Mouse (Mus musculus) embryonic facial prominence, embryonic 10.5 days (tissue): ENCODE measurements around the gene Mybbp1a. TPM values are rescaled to one million over a fixed set of nuclear protein-coding genes. Genes with fewer than 3 reads are reported as not detected.
"Not testable (repeated sequence)": the region's sequence is repeated elsewhere in the genome, so short reads cannot be mapped to it uniquely, and the experiment has no call there.

ENCODE experiments used
- DNase-seq: peaks from one replicate; pipeline ENCODE4 v3.0.0-alpha.2; 2017; ENCODE audit warnings: low spot score
- H3K27ac ChIP-seq: fragments of 300-500 bp; sonication (generic); replicated peaks from 2 replicates; pipeline ENCODE4 v1.5.1; 2016; ENCODE audit warnings: mild to moderate bottlenecking
- H3K27me3 ChIP-seq: fragments of 300-500 bp; sonication (generic); replicated peaks from 2 replicates; pipeline ENCODE4 v1.6.1; 2016; ENCODE audit warnings: low read depth, mild to moderate bottlenecking; ENCODE audit not compliant: poor library complexity, severe bottlenecking
- H3K36me3 ChIP-seq: fragments of 300-500 bp; sonication (generic); replicated peaks from 2 replicates; pipeline ENCODE4 v1.6.1; 2016; ENCODE audit warnings: mild to moderate bottlenecking, moderate library complexity
- H3K4me1 ChIP-seq: fragments of 300-500 bp; sonication (generic); 2 replicates; pipeline ENCODE4 v1.6.1; 2016
- H3K4me3 ChIP-seq: fragments of 300-500 bp; sonication (generic); 2 replicates; pipeline ENCODE4 v1.5.1; 2016; ENCODE audit warnings: mild to moderate bottlenecking, moderate library complexity
- H3K9me3 ChIP-seq: fragments of 300-500 bp; sonication (generic); 2 replicates; pipeline ENCODE4 v1.6.1; 2016; ENCODE audit warnings: mild to moderate bottlenecking
- WGBS: fragments of 180-500 bp; shearing (Covaris S2); methylation state at CpG from one replicate; pipeline ENCODE4 v1.1.7; 2016; 5-methylcytosine and 5-hydroxymethylcytosine counted together
- polyA plus RNA-seq: library from polyadenylated mRNA; unstranded; fragments of >200 nt; fragmentation: Nextera tagmentation; extraction: Ambion mirVana; gene quantifications from 2 replicates; pipeline ENCODE4 v1.2.1, GENCODE M21; 2016

Mybbp1a gene
- polyA plus RNA-seq, 1 experiment from 2014 or later = 257 TPM

DNA sequence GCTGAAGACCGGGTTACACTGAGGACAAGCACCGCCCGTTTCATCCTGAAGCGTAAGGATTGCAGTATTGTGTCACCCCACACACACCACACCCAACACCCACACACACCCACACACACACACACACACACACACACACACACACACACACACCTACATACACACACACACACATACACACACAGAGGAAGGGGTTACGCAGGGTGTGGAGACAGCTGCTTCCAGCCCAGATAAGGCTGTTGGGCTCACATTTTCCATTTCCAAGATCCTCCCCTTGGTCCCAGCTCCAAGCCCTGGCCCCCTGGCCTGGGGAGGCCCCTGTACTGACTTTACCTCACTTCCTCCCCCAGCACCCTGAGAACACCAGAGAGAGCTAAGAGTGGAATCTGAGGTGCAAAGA lies 24.5 kb upstream of the Mybbp1a start:
- Histone ChIP-seq H3K4me1 (peaks cover 33% of the 10 kb centered on the region), H3K36me3 (no peaks in the 10 kb centered on the region), H3K27ac (no peak overlapping the region; the same call in 1 of the 2 replicates), H3K27me3 (peaks cover 32% of the 10 kb centered on the region), H3K4me3 (no peak overlapping the region), H3K9me3 (no peaks in the 10 kb centered on the region)
- WGBS = 86% methylated on average over 5 of the region's 5 CpGs
- DNase-seq = no peak

DNA sequence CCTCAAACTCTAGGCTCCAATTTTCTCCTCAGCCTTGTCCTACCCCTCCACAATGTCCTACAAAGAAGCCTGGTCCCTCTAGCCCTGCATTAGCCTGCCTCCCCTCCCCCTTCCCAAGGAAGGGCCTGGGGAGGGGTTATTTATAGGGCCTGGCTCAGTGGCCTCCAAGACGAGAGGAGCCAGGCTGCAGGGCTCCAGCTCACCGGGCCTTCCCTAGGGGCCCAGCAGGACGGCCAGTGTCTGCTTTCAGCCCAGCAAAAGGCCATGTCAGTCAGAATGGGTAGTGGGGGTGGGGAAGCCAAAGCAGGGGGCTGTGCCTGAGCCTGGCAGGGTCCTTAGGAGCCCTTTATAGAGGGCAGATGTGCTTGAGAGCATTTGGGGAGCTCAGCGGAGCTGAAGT lies 23.8 kb upstream of the Mybbp1a start:
- WGBS = 7% methylated on average over 4 of the region's 4 CpGs
- DNase-seq = peak; percentile 42
- peaks cover 25% of the 10 kb centered on the region for H3K27me3 ChIP-seq
- no peaks in the 10 kb centered on the region for H3K36me3 ChIP-seq
- H3K4me3 ChIP-seq = no peak overlapping the region
- no peaks in the 10 kb centered on the region for H3K9me3 ChIP-seq
- H3K27ac ChIP-seq = peak overlapping the region; percentile 54; the same call in 1 of the 2 replicates
- peaks cover 26% of the 10 kb centered on the region for H3K4me1 ChIP-seq

DNA sequence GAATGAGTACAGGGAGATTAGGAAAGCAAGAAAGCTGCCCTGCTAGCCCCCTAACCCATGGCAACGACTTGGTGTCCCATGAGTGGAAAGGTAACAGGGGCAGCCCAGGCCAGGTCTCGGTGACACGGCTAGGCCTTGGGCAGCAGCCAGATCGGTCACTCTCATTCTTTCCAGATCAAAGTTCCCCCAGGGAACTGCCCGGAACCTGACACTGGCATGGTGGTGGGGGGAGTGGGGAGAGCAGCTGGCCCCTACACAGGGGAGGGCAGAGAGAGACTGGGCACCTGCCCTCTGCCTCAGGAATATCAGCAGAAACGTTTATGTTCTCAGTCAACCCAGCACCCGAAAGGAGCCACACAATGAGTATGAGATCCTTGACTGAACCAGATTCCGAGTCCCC lies 22.9 kb upstream of the Mybbp1a start:
- WGBS = 43% methylated on average over 8 of the region's 8 CpGs
- peaks cover 21% of the 10 kb centered on the region for H3K4me1 ChIP-seq

DNA sequence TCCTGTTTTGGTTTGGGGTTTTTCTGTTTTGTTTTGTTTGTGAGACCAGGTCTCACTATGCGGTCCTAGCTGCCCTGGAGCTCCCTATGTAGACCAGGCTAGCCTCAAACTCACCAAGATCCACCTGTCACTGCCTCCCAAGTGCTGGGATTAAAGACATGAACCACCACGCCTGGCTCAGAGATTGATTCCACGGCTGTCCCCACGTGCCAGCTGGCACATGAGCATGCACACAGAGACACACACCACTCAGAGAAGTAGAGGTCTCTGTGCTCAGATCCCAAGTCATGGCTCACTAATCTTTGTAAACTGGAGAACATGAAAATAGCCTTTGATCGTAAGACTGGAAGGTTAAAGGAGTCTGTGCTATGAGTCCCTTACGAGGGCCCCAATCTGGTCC lies 22.1 kb upstream of the Mybbp1a start:
- 88% methylated on average over 6 of the region's 6 CpGs for WGBS
- Histone ChIP-seq H3K27me3 (peaks cover 9% of the 10 kb centered on the region; the same call in 1 of the 2 replicates), H3K27ac (no peak overlapping the region), H3K9me3 (no peaks in the 10 kb centered on the region), H3K4me3 (no peak overlapping the region), H3K36me3 (no peaks in the 10 kb centered on the region), H3K4me1 (peaks cover 20% of the 10 kb centered on the region)
- DNase-seq = no peak

More for the DNA sequence above, 22.9 kb upstream of the Mybbp1a start:
- no peak for DNase-seq
- Histone ChIP-seq H3K4me3 (no peak overlapping the region), H3K27me3 (peaks cover 17% of the 10 kb centered on the region; the same call in 1 of the 2 replicates), H3K27ac (peak overlapping the region; percentile 54; the same call in 1 of the 2 replicates), H3K36me3 (no peaks in the 10 kb centered on the region), H3K9me3 (no peaks in the 10 kb centered on the region)

DNA sequence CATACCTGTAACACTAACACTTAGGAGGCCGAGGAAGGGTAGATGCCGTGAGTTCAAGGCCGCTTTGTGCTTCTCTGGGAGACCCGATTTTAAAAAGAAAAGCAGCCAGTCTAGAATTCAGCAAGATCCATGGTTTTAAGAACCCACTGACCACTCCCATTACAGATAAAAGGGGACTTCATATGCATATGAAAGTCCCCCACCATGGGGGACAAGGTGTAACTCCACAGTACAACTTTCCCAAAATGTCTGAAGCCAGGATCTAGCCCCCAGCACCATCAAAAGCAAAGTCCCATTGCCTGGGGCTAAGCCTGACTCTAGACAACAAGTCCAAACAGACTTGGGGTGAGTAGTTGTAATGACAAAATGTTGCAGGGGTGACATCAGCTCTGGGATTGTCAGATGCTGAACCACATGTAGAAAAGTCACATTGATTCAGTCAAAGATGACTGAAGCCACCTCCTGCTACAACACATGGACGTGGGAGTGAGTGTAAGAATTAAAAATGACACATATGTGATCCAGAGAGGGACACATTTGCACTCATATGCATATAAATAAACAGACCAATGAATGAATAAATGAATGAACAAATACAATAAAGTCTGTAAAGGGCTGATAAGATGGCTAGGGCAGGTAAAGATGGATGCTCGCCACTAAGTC lies 20.6 kb upstream of the Mybbp1a start:
- H3K4me3 ChIP-seq = no peak overlapping the region
- WGBS = 83% methylated on average over 6 of the region's 6 CpGs
- no peak for DNase-seq
- no peaks in the 10 kb centered on the region for H3K9me3 ChIP-seq
- H3K27ac ChIP-seq = no peak overlapping the region
- H3K27me3 ChIP-seq = 0 out of 2 replicates have a peak, but pooled peaks cover 3% of the 10 kb centered on the region
- no peaks in the 10 kb centered on the region for H3K36me3 ChIP-seq
- H3K4me1 ChIP-seq = peaks cover 23% of the 10 kb centered on the region

DNA sequence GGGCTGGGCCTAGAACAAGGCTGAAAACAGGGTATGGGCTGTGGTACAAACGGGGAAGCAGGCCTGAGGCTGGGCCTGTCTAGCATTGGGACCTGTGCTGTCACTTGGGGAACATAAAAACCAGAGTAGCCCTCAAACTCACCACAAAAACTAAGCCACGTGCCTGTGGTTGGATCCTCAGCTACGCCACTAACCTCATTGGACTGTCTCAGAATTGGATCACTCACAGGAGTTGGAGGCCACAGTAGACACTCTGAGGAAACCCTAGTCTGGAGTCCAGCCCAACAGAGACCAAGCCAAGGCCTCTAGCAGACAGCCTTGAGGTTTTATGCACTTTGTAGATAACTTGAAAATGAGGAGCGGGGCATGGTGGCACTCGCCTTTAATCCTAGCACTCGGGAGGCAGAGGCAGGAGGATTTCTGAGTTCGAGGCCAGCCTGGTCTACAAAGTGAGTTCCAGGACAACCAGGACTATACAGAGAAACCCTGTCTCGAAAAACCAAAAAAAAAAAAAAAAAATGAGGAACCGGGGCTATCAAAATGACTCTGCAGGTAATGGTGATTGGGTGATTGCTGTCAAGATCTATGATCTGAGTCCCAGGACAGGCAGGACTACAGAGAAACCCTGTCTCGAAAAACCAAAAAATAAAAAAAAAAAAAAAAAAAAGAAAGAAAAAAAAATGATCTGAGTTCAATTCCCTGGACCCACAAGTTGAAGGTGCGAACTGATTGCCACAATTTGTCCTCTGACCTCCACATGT lies 19.5 kb upstream of the Mybbp1a start:
- 90% methylated on average over 11 of the region's 11 CpGs for WGBS
- no peak overlapping the region for H3K27ac ChIP-seq
- H3K4me3 ChIP-seq = no peak overlapping the region
- no peak for DNase-seq
- no peaks in the 10 kb centered on the region for H3K36me3 ChIP-seq
- H3K27me3 ChIP-seq = 0 out of 2 replicates have a peak, but pooled peaks cover under 1% of the 10 kb centered on the region
- H3K9me3 ChIP-seq = no peaks in the 10 kb centered on the region
- peaks cover 22% of the 10 kb centered on the region for H3K4me1 ChIP-seq

DNA sequence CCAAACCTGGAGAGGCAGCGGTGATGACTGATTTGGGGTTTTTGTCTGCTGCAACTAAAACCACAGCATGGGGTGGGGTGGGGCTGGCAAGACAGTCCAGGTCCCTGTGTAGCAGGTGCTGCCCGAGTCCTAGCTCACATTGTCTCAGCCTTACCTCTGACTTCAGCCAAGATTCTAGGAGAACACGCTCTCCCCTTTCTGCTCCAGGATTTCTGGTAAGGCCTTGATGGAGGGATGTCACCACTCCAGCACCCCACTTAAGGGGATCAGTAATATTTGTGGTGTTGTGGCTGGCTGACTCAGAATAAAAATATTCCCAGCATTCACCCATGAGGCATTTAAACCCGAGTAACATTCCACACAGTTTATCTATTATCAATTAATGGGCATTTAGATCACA lies 17.5 kb upstream of the Mybbp1a start:
- Histone ChIP-seq H3K4me1 (0 out of 2 replicates have a peak, but pooled peaks cover 3% of the 10 kb centered on the region), H3K27me3 (no peaks in the 10 kb centered on the region), H3K4me3 (no peak overlapping the region), H3K27ac (no peak overlapping the region), H3K9me3 (no peaks in the 10 kb centered on the region), H3K36me3 (no peaks in the 10 kb centered on the region)
- DNase-seq = no peak
- WGBS = 90% methylated on average over 4 of the region's 4 CpGs

DNA sequence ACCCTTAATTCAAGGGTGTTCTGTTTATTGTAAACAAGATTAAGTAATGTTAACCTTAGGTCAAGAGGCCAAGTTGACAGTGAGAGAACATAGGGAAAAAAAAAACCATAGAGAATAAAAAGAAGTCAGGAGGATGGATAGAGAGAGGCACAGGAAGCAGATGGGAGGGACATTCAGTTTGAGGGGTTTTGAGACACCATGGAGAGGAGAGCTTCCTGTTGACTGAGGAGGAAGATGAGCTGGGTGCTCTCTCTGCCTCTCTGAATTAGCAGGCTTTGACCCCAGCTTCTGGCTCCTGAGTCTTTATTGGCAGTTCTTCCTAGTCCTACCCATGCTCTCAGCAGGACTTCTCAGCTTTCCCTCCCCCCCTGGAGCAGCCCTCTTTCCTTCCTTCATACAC lies 16.0 kb upstream of the Mybbp1a start:
- Histone ChIP-seq H3K27ac (no peak overlapping the region), H3K27me3 (no peaks in the 10 kb centered on the region), H3K36me3 (no peaks in the 10 kb centered on the region), H3K4me1 (0 out of 2 replicates have a peak, but pooled peaks cover 3% of the 10 kb centered on the region), H3K9me3 (no peaks in the 10 kb centered on the region), H3K4me3 (no peak overlapping the region)
- DNase-seq = no peak

DNA sequence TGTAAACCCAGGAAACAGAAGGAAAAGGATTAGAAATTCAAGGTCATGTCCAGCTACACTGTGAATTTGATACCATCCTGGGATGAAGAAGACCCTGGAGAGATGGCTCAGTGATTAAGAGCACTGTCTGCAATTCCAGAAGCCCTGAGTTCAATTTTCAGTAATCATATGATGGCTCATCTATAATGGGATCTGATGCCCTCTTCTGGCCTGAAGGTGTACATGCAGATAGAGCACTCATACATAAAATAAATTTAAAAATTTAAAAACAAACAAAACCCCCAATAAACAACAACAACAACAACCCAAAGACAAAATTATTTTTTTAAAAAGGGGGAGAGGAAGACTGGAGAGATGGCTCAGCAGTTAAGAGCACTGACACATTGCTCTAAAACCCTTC lies 14.3 kb upstream of the Mybbp1a start:
- H3K4me3 ChIP-seq = no peak overlapping the region
- H3K27me3 ChIP-seq = no peaks in the 10 kb centered on the region

DNA sequence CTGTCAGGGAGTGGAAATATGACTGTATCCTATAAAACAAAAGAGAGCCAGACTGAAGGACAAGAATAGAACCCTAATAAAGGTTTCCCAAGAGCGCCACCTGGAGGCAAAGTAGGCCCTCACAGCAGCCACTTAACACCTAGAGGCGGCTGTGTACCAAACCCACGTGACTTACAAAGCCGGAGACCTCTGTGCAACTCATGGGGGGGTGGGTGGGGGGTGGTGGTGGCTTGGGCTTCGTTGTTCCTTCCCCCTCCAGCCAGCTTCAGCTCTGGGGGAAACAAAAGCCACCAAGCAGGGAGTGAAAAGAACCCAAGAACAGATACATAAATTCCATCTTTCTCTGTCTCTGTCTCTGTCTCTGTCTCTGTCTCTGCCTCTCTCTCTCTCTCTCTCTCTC lies 12.5 kb upstream of the Mybbp1a start:
- H3K4me1 ChIP-seq = 0 out of 2 replicates have a peak, but pooled peaks cover 3% of the 10 kb centered on the region
- H3K27me3 ChIP-seq = no peaks in the 10 kb centered on the region
- H3K36me3 ChIP-seq = no peaks in the 10 kb centered on the region
- no peak overlapping the region for H3K4me3 ChIP-seq
- DNase-seq = peak; percentile 72
- no peak overlapping the region for H3K27ac ChIP-seq
- WGBS = 3% methylated on average over 5 of the region's 5 CpGs
- H3K9me3 ChIP-seq = no peaks in the 10 kb centered on the region

More for the DNA sequence above, 14.3 kb upstream of the Mybbp1a start:
- H3K27ac ChIP-seq = no peak overlapping the region
- H3K36me3 ChIP-seq = no peaks in the 10 kb centered on the region
- H3K4me1 ChIP-seq = 0 out of 2 replicates have a peak, but pooled peaks cover 3% of the 10 kb centered on the region
- no peaks in the 10 kb centered on the region for H3K9me3 ChIP-seq
- DNase-seq = no peak

DNA sequence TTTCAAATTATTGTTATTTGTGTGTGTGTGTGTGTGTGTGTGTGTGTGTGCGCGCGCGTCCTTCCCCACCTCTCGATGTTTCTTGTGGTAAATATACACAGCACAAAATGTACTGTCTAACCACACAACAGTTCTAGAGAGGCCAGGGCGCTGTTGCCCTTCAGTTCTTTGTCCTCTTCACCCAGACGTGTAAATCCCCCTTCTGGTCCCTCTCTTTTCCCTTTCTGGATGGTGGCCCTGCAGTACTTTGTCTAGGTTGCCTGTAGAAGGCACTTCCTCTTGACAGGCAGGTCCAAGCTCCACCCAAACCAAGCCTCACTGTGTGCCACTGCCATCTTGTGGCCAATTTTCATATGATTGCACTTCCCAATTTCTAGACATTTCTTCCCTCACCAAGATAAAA lies 11.9 kb upstream of the Mybbp1a start:
- DNase-seq = peak; percentile 76
- Histone ChIP-seq H3K4me1 (0 out of 2 replicates have a peak, but pooled peaks cover 3% of the 10 kb centered on the region), H3K27ac (0 out of 2 replicates have a peak overlapping the region, but pooled peaks have one; percentile 32), H3K27me3 (no peaks in the 10 kb centered on the region), H3K4me3 (peak overlapping the region; percentile 13; the same call in 1 of the 2 replicates), H3K9me3 (no peaks in the 10 kb centered on the region), H3K36me3 (no peaks in the 10 kb centered on the region)
- WGBS = 49% methylated on average over 7 of the region's 7 CpGs

DNA sequence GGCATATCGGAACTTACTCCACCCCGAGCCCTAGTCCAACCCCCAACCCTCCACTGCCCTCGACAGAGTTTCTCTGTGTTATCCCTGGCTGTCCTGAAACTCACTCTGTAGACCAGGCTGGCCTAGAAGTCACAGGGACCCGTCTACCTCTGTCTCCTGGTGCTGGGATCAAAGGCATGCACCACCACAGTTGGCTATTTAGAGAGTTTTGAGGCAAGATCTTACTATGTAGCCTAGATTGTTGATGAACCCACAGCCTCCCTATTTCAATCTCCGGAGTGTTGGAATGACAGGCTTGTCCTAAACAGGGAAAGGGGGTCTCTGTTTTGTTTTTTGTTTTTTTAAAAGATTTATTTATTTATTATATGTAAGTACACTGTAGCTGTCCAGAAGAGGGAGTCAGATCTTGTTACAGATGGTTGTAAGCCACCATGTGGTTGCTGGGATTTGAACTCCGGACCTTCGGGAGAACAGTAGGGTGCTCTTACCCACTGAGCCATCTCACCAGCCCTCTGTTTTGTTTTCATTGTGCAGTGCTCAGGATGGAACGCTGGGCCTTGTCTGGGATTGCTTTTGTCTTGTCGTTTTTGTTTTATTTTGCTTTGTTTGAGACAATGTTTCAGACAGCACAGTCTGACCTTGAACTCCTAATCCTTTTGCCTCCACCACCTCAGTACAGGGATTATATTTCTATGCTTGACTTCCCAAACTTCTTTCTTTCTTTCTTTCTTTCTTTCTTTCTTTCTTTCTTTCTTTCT lies 10.7 kb upstream of the Mybbp1a start:
- H3K4me1 ChIP-seq, H3K4me3 ChIP-seq, H3K27ac ChIP-seq, H3K36me3 ChIP-seq, H3K27me3 ChIP-seq, DNase-seq, H3K9me3 ChIP-seq: not testable (repeated sequence)
- 67% methylated on average over 9 of the region's 9 CpGs for WGBS
